In the genomic region with DNA sequence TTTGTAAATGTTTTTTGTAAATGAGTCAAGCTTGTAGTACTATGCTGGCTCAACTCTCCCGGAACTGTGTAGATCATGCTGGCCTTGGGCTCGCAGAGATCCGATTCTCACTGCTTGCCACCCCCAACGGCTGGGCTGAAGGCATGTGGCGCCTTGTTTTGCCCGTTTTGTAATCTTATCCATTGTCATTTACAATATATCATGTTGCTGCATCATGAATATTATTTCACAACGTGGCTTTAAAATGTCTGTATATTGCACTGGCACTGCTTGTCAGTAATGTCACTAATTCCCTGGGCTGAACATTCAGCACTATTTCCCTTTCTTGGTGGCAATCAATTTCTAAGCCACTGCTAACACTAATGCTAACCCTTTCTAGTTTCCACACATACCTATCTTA, we compare ENCODE assay signal across 48 mouse cellular contexts. TPM values are rescaled to one million over a fixed set of nuclear protein-coding genes. Genes with fewer than 3 reads are reported as not detected.
"Had no signal": no experiment of that assay in that cellular context is flagged by ENCODE, and none has a peak within 500 bp of the region (broad histone marks: within the 10 kb centered on the region; RNA-seq: fewer than 3 reads in every experiment).

No protein-coding gene starts in this region.

- DNase-seq: heart, postnatal 10 days; heart, postnatal 14 days; heart, postnatal 36 days; heart, postnatal 4 days; kidney, adult 11 months; kidney, adult 18-20 months; kidney, adult 2 months; kidney, adult 8-10 months; kidney, adult 9 months; kidney, postnatal 10 days; kidney, postnatal 14 days; kidney, postnatal 25 days; kidney, postnatal 36 days; kidney, postnatal 4 days; layer of hippocampus, adult 9-11 months; layer of hippocampus, postnatal 36 days had no signal

RNA-seq across cellular contexts. Expression of a gene that starts 3.6 kb away (rescaled TPM):
- total RNA-seq: hematopoietic stem cell, adult 5-6 weeks; hindbrain, postnatal 0 days; layer of hippocampus, adult 18-20 months; layer of hippocampus, adult 2 months; layer of hippocampus, adult 8-10 months; layer of hippocampus, postnatal 10 days; layer of hippocampus, postnatal 14 days; layer of hippocampus, postnatal 25 days; layer of hippocampus, postnatal 36 days; left cerebral cortex, adult 18-20 months; left cerebral cortex, adult 2 months; left cerebral cortex, adult 8-10 months had no signal
- polyA plus RNA-seq: heart, embryonic 13.5 days; heart, embryonic 14.5 days; heart, embryonic 15.5 days; heart, embryonic 16.5 days; heart, postnatal 0 days; hindbrain, embryonic 10.5 days; hindbrain, embryonic 11.5 days; hindbrain, embryonic 12.5 days; hindbrain, embryonic 13.5 days; hindbrain, embryonic 14.5 days; hindbrain, embryonic 15.5 days; hindbrain, embryonic 16.5 days; hindbrain, postnatal 0 days; inflammation-experienced regulatory T-cells, adult 6 months; intestine, embryonic 14.5 days; intestine, embryonic 15.5 days; intestine, embryonic 16.5 days; intestine, postnatal 0 days; kidney, embryonic 14.5 days; kidney, embryonic 15.5 days; kidney, embryonic 16.5 days; kidney, postnatal 0 days had no signal
